Mouse (Mus musculus) thymus, adult 2 months (tissue): ENCODE measurements around the gene Klf6. TPM values are rescaled to one million over a fixed set of nuclear protein-coding genes. Genes with fewer than 3 reads are reported as not detected.

Experiments
- DNase-seq: peaks from one replicate; pipeline ENCODE4 v3.0.0; 2021
- H3K27ac ChIP-seq: fragments of 200-500 bp; 2 replicates; pipeline ENCODE4 v1.5.1; 2012; ENCODE audit warnings: low read length, control low read depth; ENCODE audit not compliant: control insufficient read depth, insufficient read depth
- H3K27me3 ChIP-seq: fragments of 200-500 bp; 2 replicates; pipeline ENCODE4 v1.6.1; 2012; ENCODE audit warnings: mild to moderate bottlenecking, low read length, moderate library complexity, mixed read lengths; ENCODE audit not compliant: control insufficient read depth, insufficient read depth
- H3K36me3 ChIP-seq: fragments of 200-500 bp; 2 replicates; pipeline ENCODE4 v1.6.1; 2012; ENCODE audit warnings: mild to moderate bottlenecking, low read length, moderate library complexity; ENCODE audit not compliant: control insufficient read depth, insufficient read depth
- H3K4me1 ChIP-seq: fragments of 200-500 bp; replicated peaks from 2 replicates; pipeline ENCODE4 v1.6.1; 2012; ENCODE audit warnings: low read length; ENCODE audit not compliant: control insufficient read depth, insufficient read depth
- H3K4me3 ChIP-seq: fragments of 200-500 bp; 2 replicates; pipeline ENCODE4 v1.5.1; 2012; ENCODE audit warnings: mild to moderate bottlenecking, low read length, control low read depth, moderate library complexity; ENCODE audit not compliant: control insufficient read depth, insufficient read depth
- CTCF ChIP-seq: fragments of 200-500 bp; IDR thresholded peaks from 2 replicates; pipeline ENCODE4 v1.5.1; 2012; ENCODE audit warnings: mild to moderate bottlenecking, control low read depth, low read length, moderate library complexity, borderline replicate concordance; ENCODE audit not compliant: control insufficient read depth, poor library complexity, insufficient read depth; ENCODE audit errors: extremely low read depth
- POLR2A ChIP-seq: fragments of 200-500 bp; IDR thresholded peaks from 2 replicates; pipeline ENCODE4 v1.6.1; 2012; ENCODE audit warnings: mild to moderate bottlenecking, low read length, control low read depth, moderate library complexity; ENCODE audit not compliant: control insufficient read depth, poor library complexity, insufficient read depth; ENCODE audit errors: extremely low read depth
- WGBS: fragments of 180-500 bp; shearing (Covaris S2); methylation state at CpG from one replicate; pipeline ENCODE4 v1.1.7; 2018; 5-methylcytosine and 5-hydroxymethylcytosine counted together
- polyA plus RNA-seq: library from polyadenylated mRNA; depleted of rRNA; stranded (reverse); fragments of >200 nt; gene quantifications from 2 replicates; pipeline ENCODE4 v1.2.3, GENCODE M21; 2012

Klf6 gene
- polyA plus RNA-seq, 1 experiment = 21.8 TPM

DNA sequence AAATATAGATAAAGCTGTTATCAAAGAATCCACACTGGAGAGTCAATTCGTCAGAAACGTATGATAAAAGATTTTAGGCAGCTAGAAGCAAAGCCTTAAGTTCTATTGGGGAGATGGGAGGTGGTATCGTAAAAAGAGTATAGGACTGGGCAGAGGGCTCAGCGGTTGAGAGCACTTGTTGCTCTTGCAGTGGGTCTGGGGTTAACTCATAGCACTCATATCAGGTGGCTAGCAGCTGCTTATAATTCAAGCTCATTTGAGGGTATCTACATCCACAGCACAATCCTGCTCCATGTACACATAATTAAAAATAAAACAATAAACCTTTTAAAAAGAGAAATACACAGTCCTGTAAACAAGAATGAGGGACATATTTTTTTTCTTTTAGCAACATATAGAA lies 58.7 kb downstream of the Klf6 start:
- Histone ChIP-seq H3K27ac (no peak overlapping the region), H3K36me3 (no peaks in the 10 kb centered on the region), H3K4me3 (no peak overlapping the region), H3K27me3 (no peaks in the 10 kb centered on the region), H3K4me1 (no peaks in the 10 kb centered on the region)
- TF ChIP-seq CTCF = no peak
- no peak for TF ChIP-seq POLR2A
- DNase-seq = no peak
- 95% methylated on average over 4 of the region's 4 CpGs for WGBS
